Mouse (Mus musculus) testis, adult 2 months (tissue): ENCODE results near the gene Zmynd12. TPM values are rescaled to one million over a fixed set of nuclear protein-coding genes. Genes with fewer than 3 reads are reported as not detected.

Source experiments
- H3K27ac ChIP-seq: fragments of 200-500 bp; 2 replicates; pipeline ENCODE4 v1.5.1; 2012; ENCODE audit warnings: low read depth, low read length; ENCODE audit not compliant: control insufficient read depth, insufficient read depth
- H3K27me3 ChIP-seq: fragments of 200-500 bp; 2 replicates; pipeline ENCODE4 v1.6.1; 2012; ENCODE audit warnings: mild to moderate bottlenecking, low read length, moderate library complexity; ENCODE audit not compliant: control insufficient read depth, insufficient read depth
- H3K36me3 ChIP-seq: fragments of 200-500 bp; 2 replicates; pipeline ENCODE4 v1.6.1; 2012; ENCODE audit warnings: mild to moderate bottlenecking, low read length; ENCODE audit not compliant: control insufficient read depth, insufficient read depth
- H3K4me1 ChIP-seq: fragments of 200-500 bp; 2 replicates; pipeline ENCODE4 v1.6.1; 2012; ENCODE audit warnings: low read length; ENCODE audit not compliant: control insufficient read depth, insufficient read depth
- H3K4me3 ChIP-seq: fragments of 200-500 bp; 2 replicates; pipeline ENCODE4 v1.5.1; 2012; ENCODE audit warnings: low read depth, mild to moderate bottlenecking, low read length, moderate library complexity, mixed read lengths; ENCODE audit not compliant: control insufficient read depth
- CTCF ChIP-seq: fragments of 200-500 bp; IDR thresholded peaks from 2 replicates; pipeline ENCODE4 v1.5.1; 2012; ENCODE audit warnings: low read depth, mild to moderate bottlenecking, inconsistent platforms, low read length, moderate library complexity; ENCODE audit not compliant: control insufficient read depth, insufficient read depth, insufficient replicate concordance
- POLR2A ChIP-seq: fragments of 200-500 bp; IDR thresholded peaks from 2 replicates; pipeline ENCODE4 v1.6.1; 2012; ENCODE audit warnings: low read depth, mild to moderate bottlenecking, inconsistent platforms, low read length, moderate library complexity; ENCODE audit not compliant: control insufficient read depth
- polyA plus RNA-seq: library from polyadenylated mRNA; depleted of rRNA; stranded (reverse); fragments of >200 nt; gene quantifications from 2 replicates; pipeline ENCODE4 v1.2.3, GENCODE M21; 2012

Zmynd12 gene
- polyA plus RNA-seq, 1 experiment = 89.5 TPM

- no peaks in the 10 kb centered on the region for H3K27me3 ChIP-seq
- no peak overlapping the region for H3K4me3 ChIP-seq
- H3K27ac ChIP-seq = no peak overlapping the region
- TF ChIP-seq CTCF (no peak), POLR2A (no peak)
- no peaks in the 10 kb centered on the region for H3K36me3 ChIP-seq
- H3K4me1 ChIP-seq = no peaks in the 10 kb centered on the region
These were observed 24.6 kb downstream of the Zmynd12 start for GRCm38 (mm10) chr4:119447261-119447660.

GRCm38 (mm10) chr4:119447786-119448185 lies 25.2 kb downstream of the Zmynd12 start:
- Histone ChIP-seq H3K27ac (no peak overlapping the region), H3K4me3 (no peak overlapping the region), H3K36me3 (no peaks in the 10 kb centered on the region), H3K27me3 (no peaks in the 10 kb centered on the region), H3K4me1 (no peaks in the 10 kb centered on the region)
- no peak for TF ChIP-seq POLR2A
- TF ChIP-seq CTCF = no peak

- Histone ChIP-seq H3K27me3 (no peaks in the 10 kb centered on the region), H3K4me3 (no peak overlapping the region), H3K27ac (no peak overlapping the region), H3K36me3 (no peaks in the 10 kb centered on the region), H3K4me1 (no peaks in the 10 kb centered on the region)
- TF ChIP-seq POLR2A (no peak), CTCF (no peak)
These were observed 27.8 kb downstream of the Zmynd12 start for GRCm38 (mm10) chr4:119450436-119450835.

GRCm38 (mm10) chr4:119453128-119453527 lies 30.5 kb downstream of the Zmynd12 start:
- TF ChIP-seq CTCF (no peak), POLR2A (no peak)
- H3K4me3 ChIP-seq = no peak overlapping the region
- H3K36me3 ChIP-seq = no peaks in the 10 kb centered on the region
- H3K27ac ChIP-seq = no peak overlapping the region
- H3K4me1 ChIP-seq = no peaks in the 10 kb centered on the region; the same call in 1 of the 2 replicates
- no peaks in the 10 kb centered on the region for H3K27me3 ChIP-seq

- H3K4me3 ChIP-seq = no peak overlapping the region
- no peaks in the 10 kb centered on the region; the same call in 1 of the 2 replicates for H3K4me1 ChIP-seq
- H3K36me3 ChIP-seq = no peaks in the 10 kb centered on the region
- TF ChIP-seq POLR2A = no peak
- TF ChIP-seq CTCF = no peak
- H3K27ac ChIP-seq = no peak overlapping the region
- H3K27me3 ChIP-seq = no peaks in the 10 kb centered on the region
These were observed 30.9 kb downstream of the Zmynd12 start for GRCm38 (mm10) chr4:119453533-119453932.

GRCm38 (mm10) chr4:119460296-119460695 lies 37.7 kb downstream of the Zmynd12 start:
- H3K4me1 ChIP-seq = peaks cover 4% of the 10 kb centered on the region
- H3K27ac ChIP-seq = no peak overlapping the region
- H3K36me3 ChIP-seq = no peaks in the 10 kb centered on the region
- TF ChIP-seq POLR2A = no peak
- TF ChIP-seq CTCF = no peak
- no peaks in the 10 kb centered on the region for H3K27me3 ChIP-seq
- H3K4me3 ChIP-seq = no peak overlapping the region

- no peak overlapping the region for H3K27ac ChIP-seq
- no peak overlapping the region for H3K4me3 ChIP-seq
- H3K36me3 ChIP-seq = no peaks in the 10 kb centered on the region
- peaks cover 4% of the 10 kb centered on the region for H3K4me1 ChIP-seq
- TF ChIP-seq CTCF = no peak
- no peak for TF ChIP-seq POLR2A
- no peaks in the 10 kb centered on the region for H3K27me3 ChIP-seq
These were observed 38.1 kb downstream of the Zmynd12 start for GRCm38 (mm10) chr4:119460728-119461141.

- Histone ChIP-seq H3K27ac (no peak overlapping the region), H3K4me3 (no peak overlapping the region), H3K27me3 (no peaks in the 10 kb centered on the region), H3K36me3 (no peaks in the 10 kb centered on the region), H3K4me1 (peaks cover 4% of the 10 kb centered on the region)
- no peak for TF ChIP-seq POLR2A
- TF ChIP-seq CTCF = no peak
These were observed 39.8 kb downstream of the Zmynd12 start for GRCm38 (mm10) chr4:119462457-119462856.
